7 mouse cellular contexts compared by ENCODE assay signal in the genomic region with DNA sequence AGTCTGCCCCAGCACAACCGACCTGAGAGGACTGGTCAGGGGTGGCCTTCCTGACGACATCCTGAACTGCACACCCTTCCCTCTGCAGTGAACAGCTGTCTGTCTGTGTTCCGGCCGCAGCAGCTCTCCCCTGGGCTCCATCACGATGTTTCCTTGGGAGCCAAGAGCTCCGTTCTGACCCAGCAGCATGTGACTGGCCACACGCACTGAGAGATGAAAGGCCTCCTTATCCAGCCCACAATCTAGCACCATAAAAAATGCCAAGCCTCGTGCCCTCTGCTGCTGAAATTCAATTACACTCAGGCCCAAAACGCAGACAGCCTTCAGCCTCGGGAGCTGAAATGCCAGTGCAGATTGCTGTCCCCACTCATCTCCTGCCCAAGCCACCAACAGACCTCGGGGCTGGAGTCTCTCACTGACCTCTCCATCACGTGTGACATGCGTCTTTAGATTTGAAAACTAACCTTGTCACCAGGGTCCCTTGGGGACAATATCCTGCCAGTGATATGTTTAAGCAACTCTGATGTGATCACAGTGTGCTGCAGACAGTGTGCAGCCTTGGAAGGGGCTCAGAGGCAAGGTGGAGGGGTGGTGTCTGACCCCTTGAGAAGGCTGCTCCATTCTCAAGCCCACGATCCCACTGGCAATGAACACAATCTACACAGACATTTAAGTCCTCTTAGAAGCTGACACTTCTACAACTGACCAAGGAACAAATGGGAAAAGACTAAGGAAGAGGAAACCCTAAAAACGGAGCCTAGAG. TPM values are rescaled to one million over a fixed set of nuclear protein-coding genes. Genes with fewer than 3 reads are reported as not detected.
A peak's percentile ranks its signal among the peaks of the same experiment; 100 is the strongest.
DNase-seq lines count a peak whose midpoint lies in the region; ATAC-seq and TF ChIP-seq lines count a peak whose summit lies in the region.

No protein-coding gene starts in this region.

- peak; percentile 62 for ATAC-seq in intestine, embryonic 16.5 days

- peaks cover 98% of the 10 kb centered on the region; the same call in 1 of the 2 replicates for H3K79me2 ChIP-seq in macrophage (ENCODE audit: inconsistent target)

- H3K9ac ChIP-seq in intestine, embryonic 16.5 days (ENCODE audit: low read depth, low read length) = peak overlapping the region; percentile 31; the same call in 1 of the 2 replicates

- H3K9me3 ChIP-seq in embryonic facial prominence, embryonic 10.5 days = no peaks in the 10 kb centered on the region
- no peaks in the 10 kb centered on the region for H3K9me3 ChIP-seq in intestine, embryonic 16.5 days (ENCODE audit: control insufficient read depth, low read length)

- H3K4me1 ChIP-seq in embryonic facial prominence, embryonic 10.5 days = peaks cover 44% of the 10 kb centered on the region
- peaks cover 34% of the 10 kb centered on the region for H3K4me1 ChIP-seq in intestine, embryonic 16.5 days (ENCODE audit: control insufficient read depth, insufficient read depth, low read length)

- no peak overlapping the region for H3K4me2 ChIP-seq in intestine, embryonic 16.5 days (ENCODE audit: low read depth, low read length)

- 56% methylated on average over 15 of the region's 15 CpGs for WGBS in embryonic facial prominence, embryonic 10.5 days
- WGBS in intestine, embryonic 16.5 days = 39% methylated on average over 15 of the region's 15 CpGs
- 47% methylated on average over 15 of the region's 15 CpGs for WGBS in macrophage (ENCODE audit: missing documents)

- DNase-seq in left cerebral cortex, adult 2 months (ENCODE audit: extremely low spot score in 1 of 2, low spot score in 2 of 2) = no peak
- no peak for DNase-seq in left cerebral cortex, postnatal 4 days
- no peak for DNase-seq in embryonic facial prominence, embryonic 10.5 days (ENCODE audit: low spot score)
- no peak for DNase-seq in embryo, embryonic 9.5 days (ENCODE audit: extremely low spot score)
- no peak for DNase-seq in testis, postnatal 14 days (ENCODE audit: low spot score)

- H3K27me3 ChIP-seq in embryonic facial prominence, embryonic 10.5 days (replicated peaks; ENCODE audit: low read depth, poor library complexity, severe bottlenecking) = no peaks in the 10 kb centered on the region
- H3K27me3 ChIP-seq in intestine, embryonic 16.5 days (replicated peaks; ENCODE audit: control insufficient read depth, insufficient read depth, low read length) = no peaks in the 10 kb centered on the region

- intact Hi-C loops in left cerebral cortex, adult 2 months (cut with DNase I) = loop anchor here (5.0 kb wide), 1 partner anchor 40 kb away; a partner anchor contains a TSS
- intact Hi-C loops in left cerebral cortex, postnatal 4 days (cut with DNase I) = no loop called here

- no peak for TF ChIP-seq CTCF in left cerebral cortex, adult 2 months (IDR thresholded peaks at IDR 0.05)

- peak overlapping the region; percentile 70 for H3K27ac ChIP-seq in left cerebral cortex, adult 2 months
- peak overlapping the region; percentile 54 for H3K27ac ChIP-seq in embryonic facial prominence, embryonic 10.5 days (replicated peaks)
- H3K27ac ChIP-seq in intestine, embryonic 16.5 days (ENCODE audit: low read length) = no peak overlapping the region
- peak overlapping the region; percentile 22 for H3K27ac ChIP-seq in macrophage

- no peak overlapping the region for H3K4me3 ChIP-seq in left cerebral cortex, adult 2 months
- H3K4me3 ChIP-seq in embryonic facial prominence, embryonic 10.5 days = no peak overlapping the region
- H3K4me3 ChIP-seq in intestine, embryonic 16.5 days (ENCODE audit: low read length) = no peak overlapping the region
- no peak overlapping the region for H3K4me3 ChIP-seq in macrophage (ENCODE audit: inconsistent target)

- peaks cover 13% of the 10 kb centered on the region for H3K36me3 ChIP-seq in embryonic facial prominence, embryonic 10.5 days (replicated peaks)
- no peaks in the 10 kb centered on the region; the same call in 1 of the 2 replicates for H3K36me3 ChIP-seq in intestine, embryonic 16.5 days (ENCODE audit: control insufficient read depth, insufficient read depth, low read length)
- H3K36me3 ChIP-seq in macrophage (ENCODE audit: inconsistent target) = peaks cover 13% of the 10 kb centered on the region; the same call in 1 of the 2 replicates

RNA-seq across cellular contexts. Expression of a gene that starts 41.0 kb away (rescaled TPM):
- total RNA-seq in left cerebral cortex, adult 2 months (2021) = 100 to 1,000 TPM; 114 to 118 TPM
- total RNA-seq in left cerebral cortex, postnatal 4 days (2021) = 10 to 100 TPM; 70.3 to 76.1 TPM
- 6.8 and 7.5 TPM in 2 replicates for polyA plus RNA-seq in embryonic facial prominence, embryonic 10.5 days (2016; fragmentation: Nextera tagmentation; extraction: Ambion mirVana)
- polyA plus RNA-seq in intestine, embryonic 16.5 days (2015; fragmentation: Nextera tagmentation; extraction: Ambion mirVana) = 11.7 and 14.2 TPM in 2 replicates
- 100 to 1,000 TPM in 3 of 26 experiments, 10 to 100 TPM in 21, 1 to 10 TPM in 2; 7.5 to 167 (median 54.1) TPM for total RNA-seq in macrophage (2018; cell fraction: chromatin; rRNA removed)
- total RNA-seq in macrophage (2018; cell fraction: cytosol; rRNA removed) = 10 to 100 TPM; 21.8 to 48.8 (median 35.8) TPM
- total RNA-seq in macrophage (2018; cell fraction: nucleus; rRNA removed) = 100 to 1,000 TPM in 1 of 26 experiments, 10 to 100 TPM in 25; 15.2 to 116 (median 43.2) TPM
- polyA plus RNA-seq in macrophage (2018) = 25.1 to 36.4 TPM (median 27.4 TPM) in 3 replicates
